ENCODE assay signal across 8 mouse cellular contexts in the genomic region with DNA sequence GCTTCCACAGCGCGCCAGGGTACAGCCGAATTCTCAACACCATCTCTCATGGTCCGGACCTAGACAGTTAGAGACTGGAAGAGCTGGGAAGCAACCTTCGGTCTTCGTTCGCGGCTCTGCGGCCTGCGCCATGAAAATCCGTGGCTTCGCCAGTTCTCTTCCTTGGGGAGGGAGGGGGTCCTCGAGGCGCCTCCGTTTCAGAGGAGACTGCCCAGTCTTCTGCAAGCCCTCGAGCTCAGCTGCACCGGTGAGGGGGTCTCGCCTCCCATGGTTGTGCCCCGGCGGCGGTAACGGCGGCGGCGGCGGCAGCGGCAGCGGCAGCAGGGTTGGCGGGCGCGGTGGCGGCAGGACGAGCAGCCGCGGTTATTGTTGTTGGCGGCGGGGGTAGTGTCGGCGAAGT. TPM values are rescaled to one million over a fixed set of nuclear protein-coding genes. Genes with fewer than 3 reads are reported as not detected.
DNase-seq lines count a peak whose midpoint lies in the region; ATAC-seq and TF ChIP-seq lines count a peak whose summit lies in the region.

No protein-coding gene starts in this region.

- H3K4me3 ChIP-seq in liver, embryonic 12.5 days, result no peak overlapping the region; the same call in 1 of the 2 replicates
- H3K4me3 ChIP-seq in liver, postnatal 0 days (ENCODE audit: low read depth, low read length), result no peak overlapping the region
- H3K4me3 ChIP-seq in hindbrain, embryonic 15.5 days, result peak overlapping the region; percentile 58
- peak overlapping the region; percentile 53 for H3K4me3 ChIP-seq in neural tube, embryonic 12.5 days
- H3K4me3 ChIP-seq in lung, postnatal 0 days (ENCODE audit: low read depth, low read length), result no peak overlapping the region

- H3K4me2 ChIP-seq in liver, embryonic 12.5 days, result peak overlapping the region; percentile 46
- no peak overlapping the region for H3K4me2 ChIP-seq in liver, postnatal 0 days (ENCODE audit: low read depth, low read length)
- H3K4me2 ChIP-seq in hindbrain, embryonic 15.5 days, result peak overlapping the region; percentile 74
- peak overlapping the region; percentile 63 for H3K4me2 ChIP-seq in neural tube, embryonic 12.5 days (replicated peaks)
- H3K4me2 ChIP-seq in lung, postnatal 0 days (replicated peaks; ENCODE audit: low read depth, low read length), result no peak overlapping the region

- WGBS in liver, embryonic 12.5 days (ENCODE audit: insufficient replicate concordance), result 10% methylated on average over 34 of the region's 39 CpGs
- WGBS in liver, postnatal 0 days (ENCODE audit: insufficient replicate concordance), result 9% methylated on average over 37 of the region's 39 CpGs
- 2% methylated on average over 33 of the region's 39 CpGs for WGBS in hindbrain, embryonic 15.5 days
- WGBS in neural tube, embryonic 12.5 days, result 6% methylated on average over 39 of the region's 39 CpGs
- WGBS in lung, postnatal 0 days, result 10% methylated on average over 32 of the region's 39 CpGs

- no peak for TF ChIP-seq CTCF in liver, postnatal 0 days (IDR thresholded peaks at IDR 0.05; ENCODE audit: low read depth)
- no peak for TF ChIP-seq CTCF in lung, postnatal 0 days (IDR thresholded peaks at IDR 0.05)

- H3K27ac ChIP-seq in liver, embryonic 12.5 days, result no peak overlapping the region
- no peak overlapping the region for H3K27ac ChIP-seq in liver, postnatal 0 days (ENCODE audit: low read depth)
- H3K27ac ChIP-seq in hindbrain, embryonic 15.5 days (replicated peaks), result peak overlapping the region; percentile 90
- peak overlapping the region; percentile 59 for H3K27ac ChIP-seq in neural tube, embryonic 12.5 days
- no peak overlapping the region for H3K27ac ChIP-seq in lung, postnatal 0 days (ENCODE audit: low read length)

- H3K9me3 ChIP-seq in liver, embryonic 12.5 days (replicated peaks), result no peaks in the 10 kb centered on the region
- no peaks in the 10 kb centered on the region for H3K9me3 ChIP-seq in liver, postnatal 0 days (ENCODE audit: low read length)
- no peaks in the 10 kb centered on the region for H3K9me3 ChIP-seq in hindbrain, embryonic 15.5 days
- no peaks in the 10 kb centered on the region for H3K9me3 ChIP-seq in neural tube, embryonic 12.5 days
- no peaks in the 10 kb centered on the region for H3K9me3 ChIP-seq in lung, postnatal 0 days (ENCODE audit: low read length)

- H3K4me1 ChIP-seq in liver, embryonic 12.5 days, result no peaks in the 10 kb centered on the region
- no peaks in the 10 kb centered on the region for H3K4me1 ChIP-seq in liver, postnatal 0 days (ENCODE audit: insufficient read depth)
- H3K4me1 ChIP-seq in hindbrain, embryonic 15.5 days (replicated peaks), result peaks cover 60% of the 10 kb centered on the region
- peaks cover 12% of the 10 kb centered on the region; the same call in 1 of the 2 replicates for H3K4me1 ChIP-seq in neural tube, embryonic 12.5 days
- no peaks in the 10 kb centered on the region for H3K4me1 ChIP-seq in lung, postnatal 0 days (ENCODE audit: insufficient read depth, low read depth, low read length)

- no peak for ATAC-seq in liver, embryonic 12.5 days
- ATAC-seq in liver, postnatal 0 days, result no peak
- ATAC-seq in hindbrain, embryonic 15.5 days (ENCODE audit: low FRiP score, low read depth), result peak; percentile 16
- ATAC-seq in neural tube, embryonic 12.5 days (ENCODE audit: low FRiP score, low read depth), result peak; percentile 27; the same call in 1 of the 2 replicates
- no peak for ATAC-seq in lung, postnatal 0 days

- no peak overlapping the region for H3K9ac ChIP-seq in liver, embryonic 12.5 days
- H3K9ac ChIP-seq in liver, postnatal 0 days (replicated peaks), result no peak overlapping the region
- peak overlapping the region; percentile 74 for H3K9ac ChIP-seq in hindbrain, embryonic 15.5 days
- peak overlapping the region; percentile 70 for H3K9ac ChIP-seq in neural tube, embryonic 12.5 days
- H3K9ac ChIP-seq in lung, postnatal 0 days (replicated peaks; ENCODE audit: low read depth), result no peak overlapping the region

- no peak for TF ChIP-seq EP300 in liver, postnatal 0 days (IDR thresholded peaks at IDR 0.05; ENCODE audit: low read depth)
- no peak for TF ChIP-seq EP300 in lung, postnatal 0 days (IDR thresholded peaks at IDR 0.05)

- H3K27me3 ChIP-seq in liver, embryonic 12.5 days (replicated peaks), result peaks cover 37% of the 10 kb centered on the region
- H3K27me3 ChIP-seq in liver, postnatal 0 days (ENCODE audit: insufficient read depth, low read length), result 0 out of 2 replicates have a peak, but pooled peaks cover 16% of the 10 kb centered on the region
- H3K27me3 ChIP-seq in hindbrain, embryonic 15.5 days, result no peaks in the 10 kb centered on the region
- peaks cover 13% of the 10 kb centered on the region for H3K27me3 ChIP-seq in neural tube, embryonic 12.5 days (replicated peaks)
- H3K27me3 ChIP-seq in lung, postnatal 0 days (replicated peaks; ENCODE audit: insufficient read depth, low read length), result peaks cover 4% of the 10 kb centered on the region

- no peaks in the 10 kb centered on the region for H3K36me3 ChIP-seq in liver, embryonic 12.5 days
- H3K36me3 ChIP-seq in liver, postnatal 0 days (replicated peaks; ENCODE audit: insufficient read depth, low read length), result no peaks in the 10 kb centered on the region
- no peaks in the 10 kb centered on the region for H3K36me3 ChIP-seq in hindbrain, embryonic 15.5 days
- no peaks in the 10 kb centered on the region for H3K36me3 ChIP-seq in neural tube, embryonic 12.5 days
- H3K36me3 ChIP-seq in lung, postnatal 0 days (ENCODE audit: insufficient read depth, low read length), result no peaks in the 10 kb centered on the region

- DNase-seq in cerebellum, adult 11-12 months, result peak; percentile 53
- no peak for DNase-seq in cerebellum, postnatal 4 days (ENCODE audit: low spot score in 2 of 2)
- DNase-seq in liver, postnatal 0 days, result no peak
- DNase-seq in embryo, embryonic 10 days (ENCODE audit: low spot score), result no peak
- no peak for DNase-seq in lung, postnatal 0 days (ENCODE audit: low spot score)

RNA-seq across cellular contexts. Expression of a gene that starts 0.6 kb away (rescaled TPM):
- not detected in 2 replicates for polyA plus RNA-seq in liver, embryonic 12.5 days (2016; fragmentation: Nextera tagmentation; extraction: Ambion mirVana)
- not detected in 2 replicates for polyA plus RNA-seq in liver, postnatal 0 days (2015; fragmentation: Nextera tagmentation; extraction: Ambion mirVana)
- polyA plus RNA-seq in hindbrain, embryonic 15.5 days (2015; fragmentation: Nextera tagmentation; extraction: Ambion mirVana), result 16.5 and 17.4 TPM in 2 replicates
- 4.1 and 5.7 TPM in 2 replicates for polyA plus RNA-seq in neural tube, embryonic 12.5 days (2016; fragmentation: Nextera tagmentation; extraction: Ambion mirVana)
- polyA plus RNA-seq in lung, postnatal 0 days (2015; fragmentation: Nextera tagmentation; extraction: Ambion mirVana), result not detected in 2 replicates

RNA-seq across cellular contexts. Expression of a gene that starts 54.7 kb away (rescaled TPM):
- polyA plus RNA-seq in liver, embryonic 12.5 days (2016; fragmentation: Nextera tagmentation; extraction: Ambion mirVana), result 45.1 and 46.9 TPM in 2 replicates
- 24.4 and 25.3 TPM in 2 replicates for polyA plus RNA-seq in liver, postnatal 0 days (2015; fragmentation: Nextera tagmentation; extraction: Ambion mirVana)
- 102 and 109 TPM in 2 replicates for polyA plus RNA-seq in hindbrain, embryonic 15.5 days (2015; fragmentation: Nextera tagmentation; extraction: Ambion mirVana)
- polyA plus RNA-seq in neural tube, embryonic 12.5 days (2016; fragmentation: Nextera tagmentation; extraction: Ambion mirVana), result 101 and 106 TPM in 2 replicates
- polyA plus RNA-seq in lung, postnatal 0 days (2015; fragmentation: Nextera tagmentation; extraction: Ambion mirVana), result 61.6 and 62.2 TPM in 2 replicates

Comparison
In these comparisons a context has a peak if more than half of its experiments do, and no peak if none do; other contexts are left out.
1. H3K4me2 ChIP-seq: peak in liver, embryonic 12.5 days (single experiment), hindbrain, embryonic 15.5 days (single experiment) and neural tube, embryonic 12.5 days (single experiment); none in liver, postnatal 0 days (single experiment) and lung, postnatal 0 days (single experiment).
2. ATAC-seq: peak in hindbrain, embryonic 15.5 days (single experiment) and neural tube, embryonic 12.5 days (single experiment); none in liver, embryonic 12.5 days (single experiment), liver, postnatal 0 days (single experiment) and lung, postnatal 0 days (single experiment).
3. H3K27ac ChIP-seq: peak in hindbrain, embryonic 15.5 days (single experiment) and neural tube, embryonic 12.5 days (single experiment); none in liver, embryonic 12.5 days (single experiment), liver, postnatal 0 days (single experiment) and lung, postnatal 0 days (single experiment).
4. H3K4me3 ChIP-seq: peak in hindbrain, embryonic 15.5 days (single experiment) and neural tube, embryonic 12.5 days (single experiment); none in liver, embryonic 12.5 days (single experiment), liver, postnatal 0 days (single experiment) and lung, postnatal 0 days (single experiment).
5. H3K9ac ChIP-seq: peak in hindbrain, embryonic 15.5 days (single experiment) and neural tube, embryonic 12.5 days (single experiment); none in liver, embryonic 12.5 days (single experiment), liver, postnatal 0 days (single experiment) and lung, postnatal 0 days (single experiment).